ENCODE assay signal across 8 mouse cellular contexts in the genomic region with DNA sequence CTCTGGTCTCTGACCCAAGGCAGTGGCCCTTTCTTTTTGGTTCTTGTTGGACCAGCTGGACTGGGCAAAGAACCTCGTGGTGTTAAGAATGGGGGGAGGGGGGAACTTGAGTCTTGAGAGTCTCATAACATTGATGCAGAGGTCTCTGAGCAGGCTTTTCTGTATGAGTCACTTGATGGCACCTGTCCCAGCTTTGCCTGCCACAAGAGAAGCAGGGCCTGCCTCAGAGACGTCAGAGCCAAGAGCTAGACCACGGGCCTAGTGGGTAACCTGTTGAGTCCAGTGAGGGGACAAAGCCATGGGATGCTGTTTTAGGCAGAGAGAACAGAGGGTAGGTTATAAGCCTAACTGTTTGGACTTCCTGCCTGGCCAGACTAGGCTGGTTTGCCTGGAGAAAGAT. TPM values are rescaled to one million over a fixed set of nuclear protein-coding genes. Genes with fewer than 3 reads are reported as not detected.
DNase-seq lines count a peak whose midpoint lies in the region; ATAC-seq and TF ChIP-seq lines count a peak whose summit lies in the region.

No protein-coding gene starts in this region.

- TF ChIP-seq CTCF in gastrocnemius, adult 2 months (IDR thresholded peaks at IDR 0.05): no peak
- TF ChIP-seq CTCF in ES-Bruce4 (IDR thresholded peaks at IDR 0.05; ENCODE audit: low read depth, low read length): no peak
- no peak for TF ChIP-seq CTCF in liver, postnatal 0 days (IDR thresholded peaks at IDR 0.05; ENCODE audit: low read depth)
- no peak for TF ChIP-seq CTCF in small intestine, adult 2 months (IDR thresholded peaks at IDR 0.05; ENCODE audit: extremely low read depth, insufficient read length, insufficient replicate concordance, low read depth, low read length)

- peak overlapping the region; percentile 82 for H3K9ac ChIP-seq in ES-Bruce4 (ENCODE audit: low read depth, poor library complexity, severe bottlenecking)
- peak overlapping the region; percentile 52 for H3K9ac ChIP-seq in liver, postnatal 0 days (replicated peaks)

- DNase-seq in gastrocnemius, adult 2 months: peak; percentile 57
- no peak for DNase-seq in gastrocnemius, adult 18-20 months (ENCODE audit: low spot score)
- peak; percentile 52 to 63 for DNase-seq in cerebellum, postnatal 36 days
- DNase-seq in heart, postnatal 10 days: peak; percentile 48 to 55
- DNase-seq in liver, postnatal 0 days: no peak

- peaks cover 2% of the 10 kb centered on the region for H3K4me1 ChIP-seq in ES-Bruce4 (ENCODE audit: control insufficient read depth, insufficient read depth, low read length)
- H3K4me1 ChIP-seq in liver, postnatal 0 days (ENCODE audit: insufficient read depth): peaks cover 59% of the 10 kb centered on the region
- H3K4me1 ChIP-seq in small intestine, adult 2 months (ENCODE audit: control insufficient read depth, insufficient read depth, insufficient read length, low read length): peaks cover 30% of the 10 kb centered on the region

- H3K27me3 ChIP-seq in ES-Bruce4 (ENCODE audit: control insufficient read depth, insufficient read depth, low read length, poor library complexity, severe bottlenecking): no peaks in the 10 kb centered on the region
- no peaks in the 10 kb centered on the region for H3K27me3 ChIP-seq in liver, postnatal 0 days (ENCODE audit: insufficient read depth, low read length)
- H3K27me3 ChIP-seq in small intestine, adult 2 months (ENCODE audit: control insufficient read depth, insufficient read depth, low read length): no peaks in the 10 kb centered on the region

- no peak for TF ChIP-seq POLR2A in ES-Bruce4 (IDR thresholded peaks at IDR 0.05; ENCODE audit: insufficient read depth, low read length)
- no peak for TF ChIP-seq POLR2A in small intestine, adult 2 months (IDR thresholded peaks at IDR 0.05; ENCODE audit: low read depth, low read length)

- peaks cover 52% of the 10 kb centered on the region for H3K36me3 ChIP-seq in ES-Bruce4 (ENCODE audit: control insufficient read depth, insufficient read depth, low read length, poor library complexity, severe bottlenecking)
- H3K36me3 ChIP-seq in liver, postnatal 0 days (replicated peaks; ENCODE audit: insufficient read depth, low read length): peaks cover 23% of the 10 kb centered on the region
- H3K36me3 ChIP-seq in small intestine, adult 2 months (ENCODE audit: control insufficient read depth, insufficient read depth, low read length): peaks cover 25% of the 10 kb centered on the region

- intact Hi-C loops in gastrocnemius, adult 2 months (cut with DNase I): loop anchor here (1.0 to 2.0 kb wide), 4 partner anchors 20 to 100 kb away; no protein-coding TSS in a partner anchor
- intact Hi-C loops in heart, postnatal 10 days (cut with DNase I): loop anchor here (1.0 to 2.0 kb wide), 2 partner anchors 50 to 100 kb away; no protein-coding TSS in a partner anchor

- no peak for ATAC-seq in liver, postnatal 0 days
- no peak for ATAC-seq in erythroid progenitor cell, adult 5-6 weeks (replicated peaks; ENCODE audit: low FRiP score, poor library complexity, severe bottlenecking)

- 11% methylated on average over 3 of the region's 3 CpGs for WGBS in liver, postnatal 0 days (ENCODE audit: insufficient replicate concordance)
- WGBS in small intestine, adult 2 months: 5% methylated on average over 3 of the region's 3 CpGs

- TF ChIP-seq EP300 in ES-Bruce4 (IDR thresholded peaks at IDR 0.05; ENCODE audit: insufficient read depth, low read depth, low read length): no peak
- no peak for TF ChIP-seq EP300 in liver, postnatal 0 days (IDR thresholded peaks at IDR 0.05; ENCODE audit: low read depth)

- H3K27ac ChIP-seq in gastrocnemius, adult 2 months: peak overlapping the region; percentile 86
- no peak overlapping the region for H3K27ac ChIP-seq in ES-Bruce4 (ENCODE audit: insufficient read depth, low read length)
- H3K27ac ChIP-seq in liver, postnatal 0 days (ENCODE audit: low read depth): peak overlapping the region; percentile 31
- no peak overlapping the region for H3K27ac ChIP-seq in small intestine, adult 2 months (ENCODE audit: insufficient read depth, low read depth, low read length)

- peak overlapping the region; percentile 91 for H3K4me2 ChIP-seq in liver, postnatal 0 days (ENCODE audit: low read depth, low read length)

- H3K9me3 ChIP-seq in ES-Bruce4 (replicated peaks; ENCODE audit: control insufficient read depth, insufficient read depth, low read length, poor library complexity, severe bottlenecking): no peaks in the 10 kb centered on the region
- H3K9me3 ChIP-seq in liver, postnatal 0 days (ENCODE audit: low read length): no peaks in the 10 kb centered on the region

- H3K4me3 ChIP-seq in gastrocnemius, adult 2 months: peak overlapping the region; percentile 79
- peak overlapping the region; percentile 96 for H3K4me3 ChIP-seq in ES-Bruce4 (ENCODE audit: low read depth, low read length)
- H3K4me3 ChIP-seq in liver, postnatal 0 days (ENCODE audit: low read depth, low read length): peak overlapping the region; percentile 67
- peak overlapping the region; percentile 77 for H3K4me3 ChIP-seq in small intestine, adult 2 months (ENCODE audit: low read depth, low read length)

RNA-seq across cellular contexts. Expression of gene Scd2, which starts 1.8 kb away (rescaled TPM):
- 1 to 10 TPM; 7.4 to 9.1 TPM for total RNA-seq in gastrocnemius, adult 2 months (2021)
- total RNA-seq in gastrocnemius, adult 18-20 months (2021): 1 to 10 TPM; 5.5 to 8.3 TPM
- polyA plus RNA-seq in ES-Bruce4 (2011; ENCODE audit: insufficient read depth, insufficient read length, low read depth, missing spikeins): 329 and 359 TPM in 2 replicates
- 10 to 100 TPM; 30.3 to 34.6 TPM for total RNA-seq in heart, postnatal 10 days (2021)
- 5.9 and 6.2 TPM in 2 replicates for polyA plus RNA-seq in liver, postnatal 0 days (2015; fragmentation: Nextera tagmentation; extraction: Ambion mirVana)
- polyA plus RNA-seq in small intestine, adult 2 months (2012; rRNA removed): 20.5 and 23.6 TPM in 2 replicates
- total RNA-seq in erythroid progenitor cell, adult 5-6 weeks (2015; ENCODE audit: low replicate concordance): 13.7 and 18.9 TPM in 2 replicates
- total RNA-seq in erythroid progenitor cell, adult 5-6 weeks (2017; ENCODE audit: low replicate concordance): 9.4 and 13.2 TPM in 2 replicates

RNA-seq across cellular contexts. Expression of gene Scd4, which starts 37.6 kb away (rescaled TPM):
- total RNA-seq in gastrocnemius, adult 2 months (2021): under 1 TPM in 1 of 2 experiments, not detected in 1; 0.13 TPM
- under 1 TPM in 1 of 2 experiments, not detected in 1; 0.14 TPM for total RNA-seq in gastrocnemius, adult 18-20 months (2021)
- polyA plus RNA-seq in ES-Bruce4 (2011; ENCODE audit: insufficient read depth, insufficient read length, low read depth, missing spikeins): 0.19 TPM in 1 of 2 replicates, not detected in the other
- total RNA-seq in heart, postnatal 10 days (2021): 10 to 100 TPM; 44.0 to 67.2 TPM
- not detected in 2 replicates for polyA plus RNA-seq in liver, postnatal 0 days (2015; fragmentation: Nextera tagmentation; extraction: Ambion mirVana)
- polyA plus RNA-seq in small intestine, adult 2 months (2012; rRNA removed): 0.08 and 0.22 TPM in 2 replicates
- total RNA-seq in erythroid progenitor cell, adult 5-6 weeks (2015; ENCODE audit: low replicate concordance): not detected in 2 replicates
- total RNA-seq in erythroid progenitor cell, adult 5-6 weeks (2017; ENCODE audit: low replicate concordance): 2.1 TPM in 1 of 2 replicates, not detected in the other

Comparison
In these comparisons a context has a peak if more than half of its experiments do, and no peak if none do; other contexts are left out.
1. DNase-seq: peak in gastrocnemius, adult 2 months (single experiment), cerebellum, postnatal 36 days (2 of 2) and heart, postnatal 10 days (2 of 2); none in gastrocnemius, adult 18-20 months (single experiment) and liver, postnatal 0 days (single experiment).
2. H3K27ac ChIP-seq: peak in gastrocnemius, adult 2 months (single experiment) and liver, postnatal 0 days (single experiment); none in ES-Bruce4 (single experiment) and small intestine, adult 2 months (single experiment).
3. RNA of gene Scd4, which starts 37.6 kb away (total RNA-seq): 44.0 to 67.2 TPM in heart, postnatal 10 days; 0.14 TPM in gastrocnemius, adult 18-20 months, 0.13 TPM in gastrocnemius, adult 2 months and 2.1 TPM in erythroid progenitor cell, adult 5-6 weeks; every median in the first group is over 10 times any median in the second.
4. Peak in every context shown above with its lines, with median percentiles within 50 percentile points of each other: H3K4me3 ChIP-seq.